Mouse (Mus musculus) stomach, embryonic 15.5 days (tissue): ENCODE results near the gene Zfp94. TPM values are rescaled to one million over a fixed set of nuclear protein-coding genes. Genes with fewer than 3 reads are reported as not detected.
A peak's percentile ranks its signal among the peaks of the same experiment; 100 is the strongest.
"Not testable (repeated sequence)": the region's sequence is repeated elsewhere in the genome, so short reads cannot be mapped to it uniquely, and the experiment has no call there.

Source experiments
- ATAC-seq: fragments of 200-750 bp; cut with Nextera tagmentation; 2 replicates; pipeline ENCODE4 v1.8.0; 2017; ENCODE audit warnings: low read depth, moderate number of reproducible peaks, moderate TSS enrichment; ENCODE audit not compliant: insufficient read depth, low FRiP score
- H3K27ac ChIP-seq: fragments of 300-500 bp; sonication (generic); 2 replicates; pipeline ENCODE4 v1.5.1; 2015; ENCODE audit warnings: mild to moderate bottlenecking, inconsistent platforms
- H3K27me3 ChIP-seq: fragments of 300-500 bp; sonication (generic); replicated peaks from 2 replicates; pipeline ENCODE4 v1.6.1; 2015; ENCODE audit warnings: inconsistent platforms
- H3K36me3 ChIP-seq: fragments of 300-500 bp; sonication (generic); 2 replicates; pipeline ENCODE4 v1.6.1; 2015; ENCODE audit warnings: inconsistent platforms
- H3K4me1 ChIP-seq: fragments of 300-500 bp; sonication (generic); 2 replicates; pipeline ENCODE4 v1.6.1; 2015; ENCODE audit warnings: inconsistent platforms
- H3K4me2 ChIP-seq: fragments of 300-500 bp; sonication (generic); 2 replicates; pipeline ENCODE4 v1.6.1; 2015; ENCODE audit warnings: mild to moderate bottlenecking, inconsistent platforms
- H3K4me3 ChIP-seq: fragments of 300-500 bp; sonication (generic); replicated peaks from 2 replicates; pipeline ENCODE4 v1.5.1; 2015; ENCODE audit warnings: inconsistent platforms
- H3K9ac ChIP-seq: fragments of 300-500 bp; sonication (generic); 2 replicates; pipeline ENCODE4 v1.6.1; 2015; ENCODE audit warnings: inconsistent platforms
- H3K9me3 ChIP-seq: fragments of 300-500 bp; sonication (generic); 2 replicates; pipeline ENCODE4 v1.6.1; 2016; ENCODE audit warnings: inconsistent platforms
- WGBS: fragments of 180-500 bp; shearing (Covaris S2); methylation state at CpG from one replicate; pipeline ENCODE4 v1.1.7; 2015; 5-methylcytosine and 5-hydroxymethylcytosine counted together
- polyA plus RNA-seq: library from polyadenylated mRNA; unstranded; fragments of >200 nt; fragmentation: Nextera tagmentation; extraction: Ambion mirVana; gene quantifications from 2 replicates; pipeline ENCODE4 v1.2.1, GENCODE M21; 2015

The Zfp94 gene
- polyA plus RNA-seq, 1 experiment from 2014 or later: 9.3 TPM

- 92% methylated on average over 4 of the region's 4 CpGs for WGBS
- H3K4me2 ChIP-seq: no peak overlapping the region
- no peaks in the 10 kb centered on the region for H3K4me1 ChIP-seq
- H3K9ac ChIP-seq: no peak overlapping the region
- H3K27me3 ChIP-seq: no peaks in the 10 kb centered on the region
- no peaks in the 10 kb centered on the region for H3K9me3 ChIP-seq
- H3K4me3 ChIP-seq: no peak overlapping the region
- no peak overlapping the region for H3K27ac ChIP-seq
- no peak for ATAC-seq
- peaks cover 45% of the 10 kb centered on the region for H3K36me3 ChIP-seq
Observed at GRCm38 (mm10) chr7:24290106-24290693, 26.3 kb downstream of the Zfp94 start.

DNA sequence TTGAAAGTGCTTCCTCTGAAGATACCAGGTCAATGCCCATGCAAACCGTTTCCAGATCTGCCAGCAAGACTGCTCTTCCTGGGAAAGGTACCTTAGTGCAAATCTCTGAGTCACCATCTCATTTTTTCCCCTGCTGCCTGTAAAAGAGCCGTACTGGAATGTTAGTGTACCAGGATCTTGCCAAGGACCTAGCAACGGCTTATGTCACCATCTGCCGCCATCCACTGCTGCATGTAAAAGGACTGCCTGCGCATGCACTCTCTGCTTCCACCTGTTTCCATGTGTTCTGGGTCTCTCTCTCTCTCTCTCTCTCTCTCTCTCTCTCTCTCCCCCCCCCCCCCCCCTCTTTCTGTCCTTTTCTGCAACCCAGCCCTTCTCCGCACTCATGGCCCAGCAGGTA, 28.0 kb downstream of the Zfp94 start:
- Histone ChIP-seq H3K27ac (no peak overlapping the region), H3K4me3 (no peak overlapping the region), H3K36me3 (peaks cover 32% of the 10 kb centered on the region), H3K9ac (no peak overlapping the region), H3K27me3 (no peaks in the 10 kb centered on the region), H3K9me3 (no peaks in the 10 kb centered on the region), H3K4me1 (no peaks in the 10 kb centered on the region), H3K4me2 (no peak overlapping the region)
- ATAC-seq: no peak
- 86% methylated on average over 6 of the region's 6 CpGs for WGBS

- no peak for ATAC-seq
- no peaks in the 10 kb centered on the region for H3K4me1 ChIP-seq
- H3K36me3 ChIP-seq: peaks cover 32% of the 10 kb centered on the region
- 84% methylated on average over 5 of the region's 5 CpGs for WGBS
- no peak overlapping the region for H3K27ac ChIP-seq
- H3K4me3 ChIP-seq: no peak overlapping the region
- no peak overlapping the region for H3K4me2 ChIP-seq
- H3K9me3 ChIP-seq: no peaks in the 10 kb centered on the region
- H3K9ac ChIP-seq: no peak overlapping the region
- H3K27me3 ChIP-seq: no peaks in the 10 kb centered on the region
Observed at GRCm38 (mm10) chr7:24287670-24288069, 28.8 kb downstream of the Zfp94 start.

- 81% methylated on average over 4 of the region's 4 CpGs for WGBS
- H3K9ac ChIP-seq: no peak overlapping the region
Observed at GRCm38 (mm10) chr7:24286916-24287315, 29.6 kb downstream of the Zfp94 start.

GRCm38 (mm10) chr7:24286090-24286489, 30.4 kb downstream of the Zfp94 start:
- H3K4me1 ChIP-seq: no peaks in the 10 kb centered on the region
- H3K36me3 ChIP-seq: peaks cover 16% of the 10 kb centered on the region
- no peak overlapping the region for H3K4me2 ChIP-seq
- no peak for ATAC-seq
- no peaks in the 10 kb centered on the region for H3K27me3 ChIP-seq
- H3K9ac ChIP-seq: no peak overlapping the region
- no peaks in the 10 kb centered on the region for H3K9me3 ChIP-seq
- H3K27ac ChIP-seq: no peak overlapping the region
- no peak overlapping the region for H3K4me3 ChIP-seq
- WGBS: 50% methylated on average over 4 of the region's 4 CpGs

More at GRCm38 (mm10) chr7:24286916-24287315, 29.6 kb downstream of the Zfp94 start:
- H3K27ac ChIP-seq: no peak overlapping the region
- no peaks in the 10 kb centered on the region for H3K4me1 ChIP-seq
- H3K9me3 ChIP-seq: no peaks in the 10 kb centered on the region
- no peaks in the 10 kb centered on the region for H3K27me3 ChIP-seq
- no peak overlapping the region for H3K4me2 ChIP-seq
- peaks cover 24% of the 10 kb centered on the region for H3K36me3 ChIP-seq
- no peak for ATAC-seq
- no peak overlapping the region for H3K4me3 ChIP-seq

DNA sequence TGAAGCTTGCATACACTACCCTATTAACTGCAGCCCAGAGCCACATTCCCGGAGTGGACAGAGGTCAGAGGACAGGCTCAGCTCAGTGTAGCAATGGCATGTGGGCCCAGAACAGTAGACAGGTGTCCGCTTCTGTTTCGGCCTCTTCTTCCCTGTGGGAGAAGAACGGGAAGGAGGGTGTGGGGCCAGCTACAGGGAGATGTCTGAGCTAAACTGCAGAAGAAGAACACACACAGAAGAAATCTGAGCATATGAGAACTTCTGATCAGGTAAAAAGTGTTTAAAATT, 35.7 kb downstream of the Zfp94 start:
- no peak for ATAC-seq
- WGBS: 52% methylated on average over 4 of the region's 4 CpGs
- Histone ChIP-seq H3K4me2 (no peak overlapping the region), H3K9me3 (no peaks in the 10 kb centered on the region), H3K27me3 (no peaks in the 10 kb centered on the region), H3K36me3 (no peaks in the 10 kb centered on the region), H3K4me1 (no peaks in the 10 kb centered on the region), H3K4me3 (no peak overlapping the region), H3K9ac (no peak overlapping the region), H3K27ac (no peak overlapping the region)

DNA sequence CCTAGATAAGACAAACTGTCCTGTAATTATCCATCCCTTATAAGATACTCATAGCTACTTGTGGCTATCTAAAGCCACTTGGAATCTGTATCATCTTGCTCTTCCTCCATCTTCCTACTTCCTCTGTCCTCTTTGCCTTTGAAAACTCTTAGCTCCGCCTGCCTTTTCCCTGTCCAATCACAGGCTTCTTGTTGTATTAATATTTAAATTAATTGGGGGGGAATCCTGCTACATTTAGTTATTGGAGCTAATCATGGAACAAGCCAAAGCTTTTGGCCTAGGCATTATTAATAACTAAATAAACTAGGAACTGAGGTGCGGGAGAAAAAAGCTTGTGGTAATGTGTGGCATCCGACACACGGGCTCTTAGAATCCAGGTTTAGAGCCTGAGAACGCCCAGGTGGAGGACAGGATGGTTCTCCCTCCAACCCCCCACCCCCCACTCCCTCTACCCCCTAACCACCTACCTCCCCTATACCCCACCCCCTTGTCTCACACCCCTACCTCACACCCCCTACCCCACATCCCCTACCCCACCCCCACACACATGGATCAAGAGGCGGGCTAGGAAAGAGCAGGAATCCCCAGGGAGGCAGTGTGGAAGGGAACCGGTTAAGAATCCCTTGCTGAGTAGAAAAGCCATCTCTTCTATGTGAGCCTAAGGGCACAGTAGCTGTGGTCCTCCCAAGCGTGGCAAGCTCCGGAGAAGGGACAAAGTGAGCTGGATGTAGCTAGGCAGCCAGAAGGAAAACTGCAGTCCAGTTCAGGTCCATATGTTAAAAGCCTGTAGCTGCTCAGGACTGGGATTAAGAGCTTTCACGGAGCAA, 36.2 kb downstream of the Zfp94 start:
- 50% methylated on average over 10 of the region's 10 CpGs for WGBS

GRCm38 (mm10) chr7:24278771-24279170, 37.7 kb downstream of the Zfp94 start:
- H3K27me3 ChIP-seq, H3K4me1 ChIP-seq: not testable (repeated sequence)

More for the DNA sequence above, 36.2 kb downstream of the Zfp94 start:
- Histone ChIP-seq H3K4me1 (no peaks in the 10 kb centered on the region), H3K9ac (no peak overlapping the region), H3K4me2 (no peak overlapping the region), H3K9me3 (no peaks in the 10 kb centered on the region), H3K27me3 (no peaks in the 10 kb centered on the region), H3K36me3 (no peaks in the 10 kb centered on the region), H3K27ac (no peak overlapping the region), H3K4me3 (no peak overlapping the region)
- ATAC-seq: no peak

GRCm38 (mm10) chr7:24274456-24274855, 42.0 kb downstream of the Zfp94 start:
- H3K4me3 ChIP-seq: no peak overlapping the region
- no peaks in the 10 kb centered on the region for H3K27me3 ChIP-seq
- no peak overlapping the region for H3K4me2 ChIP-seq
- H3K27ac ChIP-seq: no peak overlapping the region
- ATAC-seq: no peak
- H3K9me3 ChIP-seq: no peaks in the 10 kb centered on the region
- peaks cover 9% of the 10 kb centered on the region; the same call in 1 of the 2 replicates for H3K36me3 ChIP-seq
- H3K9ac ChIP-seq: no peak overlapping the region
- H3K4me1 ChIP-seq: 0 out of 2 replicates have a peak, but pooled peaks cover 5% of the 10 kb centered on the region
- 89% methylated on average over 4 of the region's 4 CpGs for WGBS

More at GRCm38 (mm10) chr7:24278771-24279170, 37.7 kb downstream of the Zfp94 start:
- H3K9me3 ChIP-seq, ATAC-seq, H3K4me3 ChIP-seq, H3K9ac ChIP-seq, H3K27ac ChIP-seq, H3K4me2 ChIP-seq, H3K36me3 ChIP-seq: not testable (repeated sequence)
- WGBS: 87% methylated on average over 3 of the region's 3 CpGs

GRCm38 (mm10) chr7:24271191-24271590, 45.3 kb downstream of the Zfp94 start:
- ATAC-seq: no peak
- H3K9me3 ChIP-seq: no peaks in the 10 kb centered on the region
- WGBS: 91% methylated on average over 6 of the region's 6 CpGs
- no peak overlapping the region for H3K9ac ChIP-seq
- H3K4me1 ChIP-seq: 0 out of 2 replicates have a peak, but pooled peaks cover 5% of the 10 kb centered on the region
- H3K4me3 ChIP-seq: no peak overlapping the region
- no peak overlapping the region for H3K27ac ChIP-seq
- peaks cover 9% of the 10 kb centered on the region; the same call in 1 of the 2 replicates for H3K36me3 ChIP-seq
- H3K4me2 ChIP-seq: no peak overlapping the region
- no peaks in the 10 kb centered on the region for H3K27me3 ChIP-seq

- Histone ChIP-seq H3K9ac (peak within 1 kb of the TSS; percentile 65; the same call in 1 of the 2 replicates), H3K27me3 (no peaks in the 10 kb centered on the region), H3K9me3 (no peaks in the 10 kb centered on the region), H3K27ac (peak within 1 kb of the TSS; percentile 72; the same call in 1 of the 2 replicates), H3K36me3 (peaks cover 9% of the 10 kb centered on the region; the same call in 1 of the 2 replicates), H3K4me1 (0 out of 2 replicates have a peak, but pooled peaks cover 5% of the 10 kb centered on the region), H3K4me2 (peak within 1 kb of the TSS; percentile 89), H3K4me3 (peak within 1 kb of the TSS; percentile 76)
- peak; percentile 85 for ATAC-seq
- WGBS: 1% methylated on average over 12 of the region's 12 CpGs
Observed at GRCm38 (mm10) chr7:24270288-24270672, 46.2 kb downstream of the Zfp94 start, which contains the start of gene Zfp93. Zfp93 (plus strand) TSS chr7:24270420.

DNA sequence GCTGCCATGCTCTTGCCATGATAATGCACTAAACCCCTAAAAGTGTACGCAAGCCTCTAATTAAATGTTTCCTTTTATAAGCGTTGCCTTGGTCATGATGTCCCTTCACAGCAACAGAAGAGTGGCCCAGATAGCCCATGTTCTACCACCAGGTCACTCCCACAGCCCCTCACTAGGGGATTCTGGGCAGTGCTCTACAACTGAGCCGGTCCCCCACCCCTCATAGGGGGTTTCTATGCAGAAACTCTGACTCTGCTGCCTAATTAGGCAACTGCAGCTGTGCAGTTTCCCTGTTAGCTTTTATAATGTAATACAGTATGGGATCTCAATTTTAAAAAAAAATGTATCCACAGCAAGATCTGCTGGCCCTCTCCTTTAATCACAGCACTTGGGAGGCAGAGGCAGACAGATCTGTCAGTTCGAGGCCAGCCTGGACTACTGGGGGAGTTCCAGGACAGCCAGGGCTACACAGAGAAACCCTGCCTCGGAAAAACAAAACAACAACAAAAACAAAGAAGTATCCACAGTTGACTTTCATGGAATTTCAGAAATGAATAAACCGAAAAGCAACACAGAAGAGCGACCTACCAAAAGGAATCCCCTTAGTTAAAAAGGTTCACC, 46.7 kb downstream of the Zfp94 start:
- Histone ChIP-seq H3K36me3 (peaks cover 4% of the 10 kb centered on the region; the same call in 1 of the 2 replicates), H3K9me3 (no peaks in the 10 kb centered on the region), H3K4me3 (peak overlapping the region; percentile 76), H3K27me3 (no peaks in the 10 kb centered on the region), H3K4me1 (0 out of 2 replicates have a peak, but pooled peaks cover 5% of the 10 kb centered on the region), H3K4me2 (peak overlapping the region; percentile 89), H3K27ac (no peak overlapping the region), H3K9ac (no peak overlapping the region)
- WGBS: 34% methylated on average over 7 of the region's 7 CpGs
- ATAC-seq: 0 out of 2 replicates have a peak, but pooled peaks have one; percentile 48
